Mouse (Mus musculus): ENCODE results near the gene Tmem94. TPM values are rescaled to one million over a fixed set of nuclear protein-coding genes. Genes with fewer than 3 reads are reported as not detected.

The Tmem94 gene
- total and polyA plus RNA-seq, 2 experiments, result 11.0 to 41.9 TPM

- H3K27ac ChIP-seq (replicated peaks; ENCODE audit: insufficient read depth, low read depth, low read length), result peak overlapping the region; percentile 42
- H3K79me2 ChIP-seq (ENCODE audit: control insufficient read depth, insufficient read depth, low read length), result peaks cover 18% of the 10 kb centered on the region; the same call in 1 of the 2 replicates
- no peaks in the 10 kb centered on the region for H3K27me3 ChIP-seq (ENCODE audit: control insufficient read depth, insufficient read depth, low read length)
- 16% methylated on average over 14 of the region's 14 CpGs for WGBS
- H3K4me3 ChIP-seq (ENCODE audit: insufficient read depth, low read depth, low read length), result peak overlapping the region; percentile 57
- no peak for TF ChIP-seq POLR2A (IDR thresholded peaks at IDR 0.05; ENCODE audit: extremely low read depth, insufficient read depth, low read length)
- TF ChIP-seq CTCF (IDR thresholded peaks at IDR 0.05; ENCODE audit: low read depth, low read length), result no peak
- peak overlapping the region; percentile 57 for H3K9ac ChIP-seq (ENCODE audit: low read depth, low read length)
- peaks cover 23% of the 10 kb centered on the region for H3K4me1 ChIP-seq (ENCODE audit: control insufficient read depth, insufficient read depth, low read length)
- no peaks in the 10 kb centered on the region for H3K36me3 ChIP-seq (ENCODE audit: control insufficient read depth, insufficient read depth, low read length)
- DNase-seq (ENCODE audit: extremely low read depth, low read depth, low spot score), result peak; percentile 38
These were observed 45.1 kb downstream of the Tmem94 start for GRCm38 (mm10) chr11:115810377-115810776.

GRCm38 (mm10) chr11:115811381-115812093 lies 46.3 kb downstream of the Tmem94 start:
- H3K79me2 ChIP-seq (ENCODE audit: control insufficient read depth, insufficient read depth, low read length), result peaks cover 18% of the 10 kb centered on the region; the same call in 1 of the 2 replicates
- peaks cover 27% of the 10 kb centered on the region for H3K4me1 ChIP-seq (ENCODE audit: control insufficient read depth, insufficient read depth, low read length)
- H3K4me3 ChIP-seq (ENCODE audit: insufficient read depth, low read depth, low read length), result peak overlapping the region; percentile 87
- no peak for TF ChIP-seq CTCF (IDR thresholded peaks at IDR 0.05; ENCODE audit: low read depth, low read length)
- TF ChIP-seq POLR2A (IDR thresholded peaks at IDR 0.05; ENCODE audit: extremely low read depth, insufficient read depth, low read length), result no peak
- H3K27ac ChIP-seq (replicated peaks; ENCODE audit: insufficient read depth, low read depth, low read length), result peak overlapping the region; percentile 13; the same call in 1 of the 2 replicates
- WGBS, result 73% methylated on average over 20 of the region's 20 CpGs
- no peak for DNase-seq (ENCODE audit: extremely low read depth, low read depth, low spot score)
- no peaks in the 10 kb centered on the region for H3K36me3 ChIP-seq (ENCODE audit: control insufficient read depth, insufficient read depth, low read length)
- peak overlapping the region; percentile 85 for H3K9ac ChIP-seq (ENCODE audit: low read depth, low read length)
- H3K27me3 ChIP-seq (ENCODE audit: control insufficient read depth, insufficient read depth, low read length), result no peaks in the 10 kb centered on the region

- H3K9ac ChIP-seq (ENCODE audit: low read depth, low read length), result peak overlapping the region; percentile 85
- peak overlapping the region; percentile 87 for H3K4me3 ChIP-seq (ENCODE audit: insufficient read depth, low read depth, low read length)
- H3K27me3 ChIP-seq (ENCODE audit: control insufficient read depth, insufficient read depth, low read length), result no peaks in the 10 kb centered on the region
- peaks cover 28% of the 10 kb centered on the region for H3K4me1 ChIP-seq (ENCODE audit: control insufficient read depth, insufficient read depth, low read length)
- peaks cover 18% of the 10 kb centered on the region; the same call in 1 of the 2 replicates for H3K79me2 ChIP-seq (ENCODE audit: control insufficient read depth, insufficient read depth, low read length)
- peak overlapping the region; percentile 87; the same call in 1 of the 2 replicates for H3K27ac ChIP-seq (replicated peaks; ENCODE audit: insufficient read depth, low read depth, low read length)
- WGBS, result 43% methylated on average over 7 of the region's 7 CpGs
- TF ChIP-seq CTCF (IDR thresholded peaks at IDR 0.05; ENCODE audit: low read depth, low read length), result no peak
- no peak for TF ChIP-seq POLR2A (IDR thresholded peaks at IDR 0.05; ENCODE audit: extremely low read depth, insufficient read depth, low read length)
- H3K36me3 ChIP-seq (ENCODE audit: control insufficient read depth, insufficient read depth, low read length), result no peaks in the 10 kb centered on the region
- DNase-seq (ENCODE audit: extremely low read depth, low read depth, low spot score), result no peak
These were observed 46.9 kb downstream of the Tmem94 start for GRCm38 (mm10) chr11:115812095-115812494.

GRCm38 (mm10) chr11:115812533-115813420 lies 47.5 kb downstream of the Tmem94 start:
- TF ChIP-seq POLR2A (IDR thresholded peaks at IDR 0.05; ENCODE audit: extremely low read depth, insufficient read depth, low read length), result no peak
- no peak for TF ChIP-seq CTCF (IDR thresholded peaks at IDR 0.05; ENCODE audit: low read depth, low read length)
- 4% methylated on average over 28 of the region's 28 CpGs for WGBS
- DNase-seq (ENCODE audit: extremely low read depth, low read depth, low spot score), result no peak
- Histone ChIP-seq H3K27me3 (ENCODE audit: control insufficient read depth, insufficient read depth, low read length) (no peaks in the 10 kb centered on the region), H3K36me3 (ENCODE audit: control insufficient read depth, insufficient read depth, low read length) (no peaks in the 10 kb centered on the region), H3K79me2 (ENCODE audit: control insufficient read depth, insufficient read depth, low read length) (peaks cover 18% of the 10 kb centered on the region; the same call in 1 of the 2 replicates), H3K4me1 (ENCODE audit: control insufficient read depth, insufficient read depth, low read length) (peaks cover 28% of the 10 kb centered on the region), H3K4me3 (ENCODE audit: insufficient read depth, low read depth, low read length) (peak overlapping the region; percentile 87), H3K27ac (replicated peaks; ENCODE audit: insufficient read depth, low read depth, low read length) (peak overlapping the region; percentile 87), H3K9ac (ENCODE audit: low read depth, low read length) (peak overlapping the region; percentile 85)

GRCm38 (mm10) chr11:115813507-115814296 lies 48.5 kb downstream of the Tmem94 start, which contains the start of gene Caskin2:
TSS of gene Caskin2 (minus strand) at chr11:115813639.
- peaks cover 28% of the 10 kb centered on the region for H3K4me1 ChIP-seq (ENCODE audit: control insufficient read depth, insufficient read depth, low read length)

More at GRCm38 (mm10) chr11:115813507-115814296, 48.5 kb downstream of the Tmem94 start, which contains the start of gene Caskin2:
- peak; percentile 82 for DNase-seq (ENCODE audit: extremely low read depth, low read depth, low spot score)
- peak within 1 kb of the TSS; percentile 85 for H3K9ac ChIP-seq (ENCODE audit: low read depth, low read length)
- peak within 1 kb of the TSS; percentile 95 for H3K4me3 ChIP-seq (ENCODE audit: insufficient read depth, low read depth, low read length)
- peak within 1 kb of the TSS; percentile 87 for H3K27ac ChIP-seq (replicated peaks; ENCODE audit: insufficient read depth, low read depth, low read length)
- no peaks in the 10 kb centered on the region for H3K27me3 ChIP-seq (ENCODE audit: control insufficient read depth, insufficient read depth, low read length)
- under 1% methylated on average over 44 of the region's 44 CpGs for WGBS
- H3K79me2 ChIP-seq (ENCODE audit: control insufficient read depth, insufficient read depth, low read length), result peaks cover 17% of the 10 kb centered on the region; the same call in 1 of the 2 replicates
- H3K36me3 ChIP-seq (ENCODE audit: control insufficient read depth, insufficient read depth, low read length), result no peaks in the 10 kb centered on the region
- TF ChIP-seq POLR2A (IDR thresholded peaks at IDR 0.05; ENCODE audit: extremely low read depth, insufficient read depth, low read length) (peak; percentile 77), CTCF (IDR thresholded peaks at IDR 0.05; ENCODE audit: low read depth, low read length) (peak; percentile 95)
